Mouse (Mus musculus) pancreas, adult 10 weeks (tissue): ENCODE measurements around the gene Hist1h2bg. TPM values are rescaled to one million over a fixed set of nuclear protein-coding genes. Genes with fewer than 3 reads are reported as not detected.

Experiments
- polyA plus RNA-seq: library from polyadenylated mRNA; stranded (reverse); fragments of 350-450 nt; fragmentation: Illumina TruSeq; extraction: RNeasy Lipid Tissue Mini Kit (QIAGEN cat#74804); gene quantifications from one replicate; pipeline ENCODE4 v1.2.3, GENCODE M21; 2015; ENCODE audit warnings: low read depth, low replicate concordance; ENCODE audit not compliant: insufficient read depth

The Hist1h2bg gene
- polyA plus RNA-seq, result not detected

DNA sequence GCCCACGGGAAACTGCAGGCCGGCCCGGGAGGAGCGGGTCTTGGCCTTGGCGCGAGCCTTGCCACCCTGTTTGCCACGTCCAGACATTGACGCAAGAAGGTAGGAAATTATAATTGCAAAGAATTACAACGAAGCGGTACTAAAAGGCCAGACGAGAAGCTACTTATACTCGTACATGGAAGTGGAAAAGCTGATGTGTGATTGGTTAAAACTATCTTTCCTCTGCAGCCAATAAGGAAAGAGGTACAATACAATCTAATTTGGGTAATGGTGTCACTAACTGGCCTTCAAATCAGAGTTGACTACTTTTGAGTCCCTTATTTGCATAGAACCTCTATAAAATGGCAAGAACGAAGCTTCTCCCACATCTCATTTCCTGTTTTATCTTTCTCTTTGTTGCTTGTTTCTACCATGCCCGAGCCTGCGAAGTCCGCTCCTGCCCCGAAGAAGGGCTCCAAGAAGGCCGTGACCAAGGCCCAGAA, at the start of gene Hist1h2bg, which contains the start of gene Hist1h2ae:
Gene Hist1h2bg (plus strand): TSS at position 375 of the 482 bp plus-strand sequence.
Gene Hist1h2ae (minus strand): TSS at position 199 of the 482 bp plus-strand sequence.

DNA sequence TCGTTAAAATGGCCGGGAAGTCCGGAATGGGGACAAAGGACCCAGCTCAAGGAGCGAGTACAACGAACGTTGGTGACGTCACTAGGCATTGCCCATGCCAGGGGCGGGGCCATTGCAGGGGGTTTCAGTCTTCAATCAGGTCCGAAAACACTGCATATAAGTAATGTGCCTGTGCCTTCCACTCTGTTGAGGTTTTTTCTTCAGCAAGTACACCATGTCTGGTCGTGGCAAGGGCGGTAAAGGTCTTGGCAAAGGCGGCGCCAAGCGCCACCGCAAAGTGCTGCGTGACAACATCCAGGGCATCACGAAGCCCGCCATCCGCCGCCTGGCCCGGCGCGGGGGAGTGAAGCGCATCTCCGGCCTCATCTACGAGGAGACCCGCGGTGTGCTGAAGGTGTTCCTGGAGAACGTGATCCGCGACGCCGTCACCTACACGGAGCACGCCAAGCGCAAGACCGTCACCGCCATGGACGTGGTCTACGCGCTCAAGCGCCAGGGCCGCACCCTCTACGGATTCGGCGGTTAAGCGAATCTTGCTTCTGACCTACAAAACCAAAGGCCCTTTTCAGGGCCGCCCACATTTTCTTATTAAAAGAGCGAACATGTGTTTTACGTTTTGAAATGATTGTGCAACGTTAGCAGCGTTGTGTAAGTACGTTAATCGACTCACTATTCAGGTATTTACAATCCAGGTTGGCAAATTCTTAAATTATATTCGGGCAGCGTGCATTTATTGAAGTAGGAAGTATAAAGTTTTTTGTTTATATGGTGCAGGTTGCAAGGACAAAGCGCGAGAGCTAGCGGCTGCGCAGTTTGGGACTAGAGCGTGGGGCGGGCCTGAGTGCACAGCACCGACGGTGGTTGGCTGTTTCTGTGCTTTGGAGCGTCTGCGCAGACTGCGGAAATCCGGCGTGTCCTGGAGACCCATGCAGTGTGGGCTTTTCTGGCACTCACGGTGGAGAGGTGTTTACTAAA, 40.0 kb upstream of the Hist1h2bg start, which contains the start of gene Hist1h4h:
Gene Hist1h4h (plus strand): TSS at position 150 of the 975 bp plus-strand sequence.

DNA sequence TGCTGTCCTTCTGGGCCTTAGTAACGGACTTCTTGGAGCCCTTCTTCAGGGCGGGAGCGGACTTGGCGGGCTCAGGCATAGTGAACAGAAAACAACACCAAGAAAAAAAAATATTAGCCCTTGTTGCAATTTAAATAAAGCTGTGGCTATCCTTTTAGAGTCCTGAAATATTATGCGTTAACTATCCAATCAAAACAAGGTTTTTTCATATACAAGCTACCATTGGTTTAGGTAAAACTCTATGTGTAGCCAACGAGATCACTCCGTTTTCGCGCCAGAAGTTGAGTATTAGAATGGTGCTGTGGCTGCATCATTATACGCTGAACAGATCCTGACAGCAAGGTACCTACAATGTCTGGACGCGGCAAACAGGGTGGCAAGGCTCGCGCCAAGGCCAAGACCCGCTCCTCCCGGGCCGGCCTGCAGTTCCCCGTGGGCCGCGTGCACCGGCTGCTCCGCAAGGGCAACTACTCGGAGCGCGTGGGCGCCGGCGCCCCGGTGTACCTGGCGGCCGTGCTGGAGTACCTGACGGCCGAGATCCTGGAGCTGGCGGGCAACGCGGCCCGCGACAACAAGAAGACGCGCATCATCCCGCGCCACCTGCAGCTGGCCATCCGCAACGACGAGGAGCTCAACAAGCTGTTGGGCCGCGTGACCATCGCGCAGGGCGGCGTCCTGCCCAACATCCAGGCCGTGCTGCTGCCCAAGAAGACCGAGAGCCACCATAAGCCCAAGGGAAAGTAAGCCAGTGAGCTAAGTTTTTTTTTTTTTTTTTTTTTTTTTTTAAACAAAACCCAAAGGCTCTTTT, 37.4 kb upstream of the Hist1h2bg start, which contains the start of gene Hist1h2af:
Gene Hist1h2af (plus strand): TSS at position 347 of the 808 bp plus-strand sequence.

DNA sequence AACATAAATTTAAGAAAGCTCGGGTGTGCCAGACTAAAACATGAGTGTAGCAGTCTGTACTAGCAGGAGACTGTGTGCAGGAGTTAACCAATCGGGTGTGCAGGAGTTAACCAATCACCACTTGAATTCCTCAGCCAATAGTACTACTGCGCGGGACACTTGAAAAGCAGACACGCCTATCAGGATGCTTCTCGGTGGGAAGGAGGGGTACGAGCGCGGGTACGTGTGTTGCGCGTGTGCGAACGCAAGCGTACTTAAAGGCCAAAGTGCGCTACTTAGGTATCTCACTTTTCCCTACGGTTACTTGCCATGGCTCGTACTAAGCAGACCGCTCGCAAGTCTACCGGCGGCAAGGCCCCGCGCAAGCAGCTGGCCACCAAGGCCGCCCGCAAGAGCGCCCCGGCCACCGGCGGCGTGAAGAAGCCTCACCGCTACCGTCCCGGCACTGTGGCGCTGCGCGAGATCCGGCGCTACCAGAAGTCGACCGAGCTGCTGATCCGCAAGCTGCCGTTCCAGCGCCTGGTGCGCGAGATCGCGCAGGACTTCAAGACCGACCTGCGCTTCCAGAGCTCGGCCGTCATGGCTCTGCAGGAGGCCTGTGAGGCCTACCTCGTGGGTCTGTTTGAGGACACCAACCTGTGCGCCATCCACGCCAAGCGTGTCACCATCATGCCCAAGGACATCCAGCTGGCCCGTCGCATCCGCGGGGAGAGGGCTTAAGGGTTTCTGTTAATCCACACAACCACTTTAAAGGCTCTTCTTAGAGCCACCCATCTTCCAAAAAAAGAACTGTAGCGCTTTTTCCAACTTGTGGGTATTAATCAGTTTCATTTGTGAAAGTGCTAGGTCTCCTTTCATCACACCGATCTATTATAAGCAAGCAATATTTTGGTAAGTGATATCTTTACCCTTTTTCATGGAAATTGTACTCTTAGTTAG, 35.8 kb upstream of the Hist1h2bg start, which contains the start of gene Hist1h3g:
Gene Hist1h3g (plus strand): TSS at position 286 of the 939 bp plus-strand sequence.

DNA sequence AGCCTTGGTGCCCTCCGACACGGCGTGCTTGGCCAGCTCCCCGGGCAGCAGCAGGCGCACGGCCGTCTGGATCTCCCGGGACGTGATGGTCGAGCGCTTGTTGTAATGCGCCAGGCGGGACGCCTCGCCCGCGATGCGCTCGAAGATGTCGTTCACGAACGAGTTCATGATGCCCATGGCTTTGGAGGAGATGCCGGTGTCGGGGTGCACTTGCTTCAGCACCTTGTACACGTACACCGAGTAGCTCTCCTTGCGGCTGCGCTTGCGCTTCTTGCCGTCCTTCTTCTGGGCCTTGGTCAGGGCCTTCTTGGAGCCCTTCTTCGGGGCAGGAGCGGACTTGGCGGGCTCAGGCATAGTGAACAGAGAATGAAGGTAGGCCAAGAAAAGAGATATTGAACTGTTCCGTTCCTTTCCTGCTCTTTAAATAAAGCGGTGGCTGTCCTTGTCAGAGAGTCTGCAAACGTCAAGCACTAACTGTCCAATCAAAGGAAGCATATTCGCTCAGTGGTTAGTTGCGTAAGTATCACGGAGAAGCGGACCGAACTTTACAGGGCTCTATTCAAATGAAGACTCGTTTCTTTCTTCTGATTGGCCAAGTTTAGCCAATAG, 28.1 kb upstream of the Hist1h2bg start, which contains the start of gene Hist1h2bh:
Gene Hist1h2bh (minus strand): TSS at position 394 of the 609 bp plus-strand sequence.

DNA sequence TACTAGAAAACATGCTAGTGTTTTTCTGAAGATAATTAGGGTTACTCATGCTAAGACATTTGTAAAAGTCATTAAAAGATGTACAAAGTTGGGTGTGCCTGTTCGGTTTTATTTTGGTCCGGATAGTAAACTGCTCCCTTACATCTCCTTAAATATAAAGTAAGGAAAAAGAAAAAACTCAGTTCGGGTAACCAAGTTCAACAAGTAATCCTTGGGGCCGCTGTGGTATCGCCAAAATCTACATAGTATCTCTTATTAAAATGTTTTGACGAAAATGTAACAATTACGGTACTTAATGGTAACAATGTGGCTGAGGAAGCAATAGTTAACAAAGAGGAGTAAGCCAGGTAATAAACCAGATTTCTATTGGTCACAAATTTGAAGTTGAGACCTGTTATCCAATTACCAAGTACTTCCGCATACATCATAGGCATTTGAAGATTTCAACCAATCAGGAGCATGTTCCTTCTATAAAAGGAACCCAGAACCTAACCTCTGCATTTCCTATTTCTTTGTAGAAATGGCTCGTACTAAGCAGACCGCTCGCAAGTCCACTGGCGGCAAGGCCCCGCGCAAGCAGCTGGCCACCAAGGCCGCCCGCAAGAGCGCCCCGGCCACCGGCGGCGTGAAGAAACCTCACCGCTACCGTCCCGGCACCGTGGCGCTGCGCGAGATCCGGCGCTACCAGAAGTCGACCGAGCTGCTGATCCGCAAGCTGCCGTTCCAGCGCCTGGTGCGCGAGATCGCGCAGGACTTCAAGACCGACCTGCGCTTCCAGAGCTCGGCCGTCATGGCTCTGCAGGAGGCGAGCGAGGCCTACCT, 27.0 kb upstream of the Hist1h2bg start, which contains the start of gene Hist1h3f:
Gene Hist1h3f (plus strand): TSS at position 88 of the 822 bp plus-strand sequence.

DNA sequence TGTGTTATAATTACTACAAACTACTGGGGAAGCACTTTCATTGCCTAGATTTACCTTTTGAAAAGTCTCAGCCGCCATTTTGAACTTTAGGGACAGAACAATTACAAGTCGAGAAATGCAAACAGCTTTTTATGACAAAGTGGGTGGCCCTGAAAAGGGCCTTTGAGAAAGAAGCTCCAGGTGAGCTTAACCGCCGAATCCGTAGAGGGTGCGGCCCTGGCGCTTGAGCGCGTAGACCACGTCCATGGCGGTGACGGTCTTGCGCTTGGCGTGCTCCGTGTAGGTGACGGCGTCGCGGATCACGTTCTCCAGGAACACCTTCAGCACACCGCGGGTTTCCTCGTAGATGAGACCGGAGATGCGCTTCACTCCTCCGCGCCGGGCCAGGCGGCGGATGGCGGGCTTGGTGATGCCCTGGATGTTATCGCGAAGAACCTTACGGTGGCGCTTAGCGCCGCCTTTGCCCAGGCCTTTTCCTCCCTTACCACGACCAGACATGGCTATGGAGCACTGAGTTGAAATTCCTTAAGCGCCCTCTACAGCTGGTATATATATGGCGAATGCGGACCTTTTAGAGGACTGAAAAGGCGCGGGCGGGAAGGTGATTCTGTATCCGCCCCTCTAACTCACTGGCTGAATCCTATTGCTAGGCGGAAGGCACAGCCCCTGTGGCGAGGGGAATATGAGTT, 19.9 kb upstream of the Hist1h2bg start, which contains the start of gene Hist1h4f:
Gene Hist1h4f (minus strand): TSS at position 503 of the 689 bp plus-strand sequence.

DNA sequence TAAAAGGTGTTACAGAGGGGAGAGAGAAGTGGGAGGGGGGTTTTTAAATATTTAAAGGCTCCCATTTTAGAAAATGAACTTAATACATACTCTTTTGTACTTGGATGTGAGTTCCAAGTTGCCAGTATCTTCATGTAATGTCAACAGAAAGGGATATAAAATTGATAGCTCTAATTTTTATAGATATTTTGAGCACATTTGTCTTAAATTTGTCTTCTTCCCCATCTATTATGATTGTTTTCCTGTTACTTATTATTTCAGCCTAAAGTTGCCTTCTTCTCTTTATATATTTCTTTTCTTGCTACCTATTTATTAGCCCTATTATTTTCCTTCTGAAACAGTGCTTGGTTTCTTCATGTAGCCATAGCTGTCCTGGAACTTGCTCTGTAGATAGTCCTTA, 18.2 kb upstream of the Hist1h2bg start, which contains the start of gene Hist1h1d:
Gene Hist1h1d (plus strand): TSS at position 301 of the 400 bp plus-strand sequence.

DNA sequence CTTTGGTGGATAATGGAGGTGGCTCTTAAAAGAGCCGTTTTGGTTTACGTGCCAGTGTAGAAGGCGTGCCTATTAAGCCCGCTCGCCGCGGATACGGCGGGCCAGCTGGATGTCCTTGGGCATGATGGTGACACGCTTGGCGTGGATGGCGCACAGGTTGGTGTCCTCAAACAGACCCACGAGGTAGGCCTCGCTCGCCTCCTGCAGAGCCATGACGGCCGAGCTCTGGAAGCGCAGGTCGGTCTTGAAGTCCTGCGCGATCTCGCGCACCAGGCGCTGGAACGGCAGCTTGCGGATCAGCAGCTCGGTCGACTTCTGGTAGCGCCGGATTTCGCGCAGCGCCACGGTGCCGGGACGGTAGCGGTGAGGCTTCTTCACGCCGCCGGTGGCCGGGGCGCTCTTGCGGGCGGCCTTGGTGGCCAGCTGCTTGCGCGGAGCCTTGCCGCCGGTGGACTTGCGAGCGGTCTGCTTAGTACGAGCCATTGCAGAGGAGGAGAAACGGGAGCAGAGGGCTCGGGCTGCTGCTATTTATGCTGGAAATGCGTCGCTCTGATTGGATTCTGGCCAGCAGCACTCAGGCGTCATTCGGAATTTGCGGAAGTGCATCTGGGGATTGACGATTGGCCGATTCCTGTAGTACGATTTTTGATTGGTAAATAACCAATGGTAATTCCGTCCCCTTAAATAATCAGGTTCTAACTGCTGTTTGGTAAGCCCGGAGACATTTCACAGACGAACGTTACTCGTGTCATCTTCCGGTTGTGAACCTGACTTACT, 9.1 kb upstream of the Hist1h2bg start, which contains the start of gene Hist1h3e:
Gene Hist1h3e (minus strand): TSS at position 487 of the 777 bp plus-strand sequence.

DNA sequence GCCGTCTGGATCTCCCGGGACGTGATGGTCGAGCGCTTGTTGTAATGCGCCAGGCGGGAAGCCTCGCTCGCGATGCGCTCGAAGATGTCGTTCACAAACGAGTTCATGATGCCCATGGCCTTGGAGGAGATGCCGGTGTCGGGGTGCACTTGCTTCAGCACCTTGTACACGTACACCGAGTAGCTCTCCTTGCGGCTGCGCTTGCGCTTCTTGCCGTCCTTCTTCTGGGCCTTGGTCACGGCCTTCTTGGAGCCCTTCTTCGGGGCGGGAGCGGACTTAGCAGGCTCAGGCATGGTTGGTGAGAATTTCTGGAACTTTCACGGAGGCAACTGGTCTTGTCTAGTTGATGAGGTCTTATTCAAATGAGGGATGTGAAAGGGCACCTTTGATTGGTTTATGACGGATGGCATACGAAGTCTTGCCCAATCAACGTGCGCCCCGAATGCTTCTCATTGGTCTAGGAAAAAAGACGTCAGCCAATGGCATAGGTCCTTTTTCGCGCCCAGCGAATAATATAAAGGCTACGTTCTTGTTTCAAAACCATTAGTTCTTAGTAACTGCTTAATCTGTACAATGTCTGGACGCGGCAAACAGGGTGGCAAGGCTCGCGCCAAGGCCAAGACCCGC, 2.8 kb downstream of the Hist1h2bg start, which contains the start of the genes Hist1h2bf and Hist1h2ad:
Gene Hist1h2bf (minus strand): TSS at position 299 of the 627 bp plus-strand sequence.
Gene Hist1h2ad (plus strand): TSS at position 484 of the 627 bp plus-strand sequence.

DNA sequence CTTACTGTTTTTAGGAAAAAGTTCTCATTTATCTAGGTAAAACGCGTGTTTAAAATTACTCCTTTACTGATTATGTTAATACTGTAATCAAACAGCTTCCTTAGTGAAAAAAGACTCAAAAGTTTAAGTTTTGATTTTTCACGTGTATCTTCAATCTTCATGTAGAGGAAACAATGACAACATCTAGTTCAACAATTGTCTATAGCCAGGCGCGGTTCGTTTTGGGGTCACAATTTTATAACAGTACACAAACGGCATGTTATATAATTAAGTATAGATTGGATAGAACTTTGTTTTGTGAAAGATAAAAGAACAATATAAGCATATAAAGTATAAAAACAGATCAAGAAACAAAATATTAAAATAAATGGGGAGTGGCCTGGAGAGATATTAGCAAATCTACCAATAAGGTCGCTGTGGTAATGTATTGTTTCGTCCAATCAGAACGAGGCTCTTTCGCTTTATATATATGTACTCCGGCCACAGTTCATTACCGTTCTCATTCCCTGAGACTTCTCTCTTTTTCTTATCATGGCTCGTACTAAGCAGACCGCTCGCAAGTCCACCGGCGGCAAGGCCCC, 4.2 kb downstream of the Hist1h2bg start, which contains the start of gene Hist1h3d:
Gene Hist1h3d (plus strand): TSS at position 493 of the 581 bp plus-strand sequence.

DNA sequence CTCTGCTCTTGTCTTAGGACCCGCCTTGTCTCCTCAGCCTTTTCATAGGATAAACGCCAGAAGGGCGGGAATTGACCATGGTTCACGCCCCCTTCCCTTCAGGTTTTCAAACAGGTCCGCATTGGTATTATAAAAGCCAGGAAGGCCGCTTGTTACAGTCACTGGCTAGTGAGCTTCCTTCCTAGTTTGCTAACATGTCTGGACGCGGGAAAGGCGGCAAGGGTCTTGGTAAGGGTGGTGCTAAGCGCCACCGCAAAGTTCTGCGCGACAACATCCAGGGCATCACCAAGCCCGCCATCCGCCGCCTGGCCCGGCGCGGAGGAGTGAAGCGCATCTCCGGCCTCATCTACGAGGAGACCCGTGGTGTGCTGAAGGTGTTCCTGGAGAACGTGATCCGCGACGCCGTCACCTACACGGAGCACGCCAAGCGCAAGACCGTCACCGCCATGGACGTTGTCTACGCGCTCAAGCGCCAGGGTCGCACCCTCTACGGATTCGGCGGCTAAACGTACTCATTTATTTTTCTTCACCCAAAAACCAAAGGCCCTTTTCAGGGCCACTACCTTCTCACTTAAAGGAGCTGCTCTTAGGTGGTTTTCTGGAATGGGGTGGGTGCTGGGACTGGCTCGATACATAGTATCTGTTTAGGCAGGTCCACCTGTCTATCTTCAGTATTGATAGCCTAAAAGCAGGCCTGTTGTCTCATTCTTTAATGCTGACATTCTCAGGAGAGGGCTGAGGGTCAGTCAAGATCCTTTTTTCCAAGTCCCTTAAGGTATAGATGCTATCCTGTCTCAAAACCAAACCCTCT, 10.4 kb downstream of the Hist1h2bg start, which contains the start of gene Hist1h4d:
Gene Hist1h4d (plus strand): TSS at position 191 of the 811 bp plus-strand sequence.

DNA sequence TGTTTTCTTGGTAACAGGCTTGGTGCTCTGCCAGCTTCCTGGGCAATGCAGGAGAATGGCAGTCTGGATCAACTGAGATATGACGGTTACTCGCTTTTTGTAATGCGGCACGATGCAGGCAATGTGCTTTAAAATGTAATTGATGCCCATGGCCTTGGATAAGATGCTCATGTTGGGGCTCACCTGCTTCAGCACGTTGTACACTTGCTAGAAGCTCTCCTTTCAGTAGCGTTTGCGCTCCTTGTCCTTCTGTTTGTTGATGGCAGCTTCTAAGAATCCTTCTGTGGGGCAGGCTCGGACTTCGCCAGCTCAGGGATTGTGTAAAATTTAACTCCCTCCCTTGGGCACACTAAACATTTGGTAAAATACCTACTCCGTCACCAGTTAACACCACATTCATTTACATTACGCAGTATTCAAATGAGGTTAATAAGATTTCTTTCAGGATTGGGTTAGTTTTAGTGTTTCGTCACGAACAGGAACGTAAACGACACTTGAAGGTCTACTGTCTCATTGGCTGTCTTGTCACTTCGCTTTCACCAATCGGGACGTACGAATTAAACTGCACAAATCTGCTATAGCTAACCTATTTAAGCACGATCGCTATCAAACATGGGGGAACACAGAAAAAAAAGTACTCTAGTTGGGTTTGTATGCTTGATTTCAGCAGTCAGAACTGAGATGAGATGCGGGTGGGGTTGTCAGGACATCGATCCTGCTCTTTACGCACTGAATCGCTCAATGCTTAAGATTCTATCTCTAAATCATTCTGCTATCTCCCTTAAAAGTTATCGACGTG, 49.7 kb downstream of the Hist1h2bg start, which contains the start of gene Hist1h2be:
Gene Hist1h2be (minus strand): TSS at position 392 of the 799 bp plus-strand sequence.

